Mouse (Mus musculus) thymus, adult 2 months (tissue): ENCODE results near the gene Plxnb1.
"Not testable (repeated sequence)": the region's sequence is repeated elsewhere in the genome, so short reads cannot be mapped to it uniquely, and the experiment has no call there.

ENCODE experiments used
- CTCF ChIP-seq: fragments of 200-500 bp; IDR thresholded peaks from 2 replicates; pipeline ENCODE4 v1.5.1; 2012; ENCODE audit warnings: mild to moderate bottlenecking, control low read depth, low read length, moderate library complexity, borderline replicate concordance; ENCODE audit not compliant: control insufficient read depth, poor library complexity, insufficient read depth; ENCODE audit errors: extremely low read depth
- POLR2A ChIP-seq: fragments of 200-500 bp; IDR thresholded peaks from 2 replicates; pipeline ENCODE4 v1.6.1; 2012; ENCODE audit warnings: mild to moderate bottlenecking, low read length, control low read depth, moderate library complexity; ENCODE audit not compliant: control insufficient read depth, poor library complexity, insufficient read depth; ENCODE audit errors: extremely low read depth

- not testable (repeated sequence) for TF ChIP-seq CTCF, POLR2A
These were observed 45.2 kb downstream of the Plxnb1 start for GRCm38 (mm10) chr9:109140414-109140813.
